Mouse (Mus musculus): Measurements from ENCODE around the gene Clstn2. TPM values are rescaled to one million over a fixed set of nuclear protein-coding genes. Genes with fewer than 3 reads are reported as not detected.

The Clstn2 gene
- polyA plus RNA-seq, 1 experiment: 37.9 TPM

- Histone ChIP-seq H3K4me3 (replicated peaks; ENCODE audit: insufficient read depth, low read depth, low read length) (no peak overlapping the region), H3K4me1 (ENCODE audit: control insufficient read depth, insufficient read depth, low read length) (no peaks in the 10 kb centered on the region), H3K27me3 (ENCODE audit: control insufficient read depth, insufficient read depth, low read length) (no peaks in the 10 kb centered on the region), H3K27ac (ENCODE audit: insufficient read depth, low read length) (no peak overlapping the region)
- TF ChIP-seq CTCF (IDR thresholded peaks at IDR 0.05; ENCODE audit: borderline replicate concordance, insufficient read depth, low read depth, low read length): no peak
- no peak for TF ChIP-seq POLR2A (IDR thresholded peaks at IDR 0.05; ENCODE audit: borderline replicate concordance, insufficient read depth, low read length)
- DNase-seq: no peak
- WGBS: 85% methylated on average over 2 of the region's 2 CpGs
These were observed 624.8 kb downstream of the Clstn2 start for GRCm38 (mm10) chr9:97408142-97408541.

Measured in cerebellum, adult 2 months (tissue).